Mouse (Mus musculus) gastrocnemius, postnatal 4 days (tissue): ENCODE results near the gene Slc5a1. TPM values are rescaled to one million over a fixed set of nuclear protein-coding genes. Genes with fewer than 3 reads are reported as not detected.

Experiments
- DNase-seq, 2 experiments: peaks; one replicate each; pipeline ENCODE4 v3.0.0; 2021 to 2022; ENCODE audit warnings: low spot score in 2 of 2, mixed read lengths in 2 of 2
- long read RNA-seq, 2 experiments: library from polyadenylated mRNA; stranded (forward); transcript quantifications; one replicate each; pipeline ENCODE4 v2.0.0; 2021
- total RNA-seq, 2 experiments: library from RNA; stranded (reverse); gene quantifications; 2 replicates each; pipeline ENCODE4 v1.2.3; 2021

Gene Slc5a1
- not detected for total RNA-seq
- long read RNA-seq, experiment 1: 0 reads
- long read RNA-seq, experiment 2: 0 reads

- no peak for DNase-seq
Measured at GRCm38 (mm10) chr5:33104025-33104481, at the start of gene Slc5a1. Gene Slc5a1 (plus strand): TSS chr5:33104219.

- DNase-seq: no peak
Measured at GRCm38 (mm10) chr5:33056126-33056765, 47.8 kb upstream of the Slc5a1 start.

- DNase-seq: no peak
Measured at GRCm38 (mm10) chr5:33070071-33070470, 33.9 kb upstream of the Slc5a1 start.

GRCm38 (mm10) chr5:33076490-33077191 is 27.4 kb upstream of the Slc5a1 start:
- no peak for DNase-seq

- no peak for DNase-seq
Measured at GRCm38 (mm10) chr5:33082896-33083295, 21.1 kb upstream of the Slc5a1 start.

- DNase-seq: no peak
Measured at GRCm38 (mm10) chr5:33084599-33084998, 19.4 kb upstream of the Slc5a1 start.

GRCm38 (mm10) chr5:33091342-33091741 is 12.7 kb upstream of the Slc5a1 start:
- DNase-seq: no peak

GRCm38 (mm10) chr5:33095315-33095714 is 8.7 kb upstream of the Slc5a1 start:
- no peak for DNase-seq

- no peak for DNase-seq
Measured at GRCm38 (mm10) chr5:33102369-33103055, 1.5 kb upstream of the Slc5a1 start.

GRCm38 (mm10) chr5:33104876-33105275 is 857 bp downstream of the Slc5a1 start:
- no peak for DNase-seq

- no peak for DNase-seq
Measured at GRCm38 (mm10) chr5:33105660-33106059, 1.6 kb downstream of the Slc5a1 start.

GRCm38 (mm10) chr5:33107056-33107455 is 3.0 kb downstream of the Slc5a1 start:
- no peak for DNase-seq

- no peak for DNase-seq
Measured at GRCm38 (mm10) chr5:33107778-33108405, 3.9 kb downstream of the Slc5a1 start.

GRCm38 (mm10) chr5:33121871-33122315 is 17.9 kb downstream of the Slc5a1 start:
- DNase-seq: no peak

- DNase-seq: no peak
Measured at GRCm38 (mm10) chr5:33123658-33124057, 19.6 kb downstream of the Slc5a1 start.

- no peak for DNase-seq
Measured at GRCm38 (mm10) chr5:33125318-33125717, 21.3 kb downstream of the Slc5a1 start.

- DNase-seq: no peak
Measured at GRCm38 (mm10) chr5:33134132-33134531, 30.1 kb downstream of the Slc5a1 start.

- DNase-seq: no peak
Measured at GRCm38 (mm10) chr5:33135611-33136010, 31.6 kb downstream of the Slc5a1 start.

- DNase-seq: no peak
Measured at GRCm38 (mm10) chr5:33142790-33143455, 38.9 kb downstream of the Slc5a1 start.

- DNase-seq: no peak
Measured at GRCm38 (mm10) chr5:33144025-33144424, 40.0 kb downstream of the Slc5a1 start.

GRCm38 (mm10) chr5:33146837-33147236 is 42.8 kb downstream of the Slc5a1 start:
- no peak for DNase-seq
